Mouse (Mus musculus) E14TG2a.4 (cell line): Measurements from ENCODE around the gene 2210017I01Rik.

Source experiments
- CTCF ChIP-seq: conservative IDR thresholded peaks from 2 replicates; pipeline ENCODE4 v1.5.1; 2014; ENCODE audit warnings: low read length
- NANOG ChIP-seq: IDR thresholded peaks from 2 replicates; pipeline ENCODE4 v1.6.1; 2014; ENCODE audit warnings: borderline replicate concordance, low read length, mixed read lengths

DNA sequence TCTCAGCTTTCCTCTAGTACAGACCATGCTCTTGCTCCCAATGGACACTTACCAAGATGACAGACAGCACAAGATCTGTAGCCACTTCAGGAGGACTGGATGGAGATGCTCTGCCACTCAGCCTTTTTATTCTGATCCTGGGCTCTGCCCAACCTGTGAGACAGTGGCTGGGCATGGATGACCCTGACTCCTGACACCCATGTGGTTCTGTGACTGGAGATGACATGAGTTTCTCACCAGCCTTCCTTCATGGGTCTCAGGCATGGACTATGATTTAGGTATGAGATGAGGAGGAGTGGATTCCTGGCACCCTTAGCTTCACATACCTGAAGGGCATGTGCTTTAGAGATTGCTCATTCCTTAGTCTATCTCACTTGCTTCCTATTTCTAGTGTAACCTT is 49.5 kb upstream of the 2210017I01Rik start, which contains the start of gene Lce1b:
- TF ChIP-seq CTCF (no peak), NANOG (no peak)
